Mouse (Mus musculus) neural tube, embryonic 12.5 days (tissue): Measurements from ENCODE around the gene Spcs1. TPM values are rescaled to one million over a fixed set of nuclear protein-coding genes. Genes with fewer than 3 reads are reported as not detected.
A peak's percentile ranks its signal among the peaks of the same experiment; 100 is the strongest.

Source experiments
- ATAC-seq: fragments of 200-750 bp; cut with Nextera tagmentation; 2 replicates; pipeline ENCODE4 v1.8.0; 2017; ENCODE audit warnings: low read depth, mild to moderate bottlenecking, moderate TSS enrichment, moderate library complexity; ENCODE audit not compliant: low FRiP score
- H3K27ac ChIP-seq: fragments of 300-500 bp; sonication (generic); 2 replicates; pipeline ENCODE4 v1.5.1; 2016
- H3K27me3 ChIP-seq: fragments of 300-500 bp; sonication (generic); replicated peaks from 2 replicates; pipeline ENCODE4 v1.6.1; 2016; ENCODE audit warnings: mild to moderate bottlenecking
- H3K36me3 ChIP-seq: fragments of 300-500 bp; sonication (generic); 2 replicates; pipeline ENCODE4 v1.6.1; 2016; ENCODE audit warnings: mild to moderate bottlenecking
- H3K4me1 ChIP-seq: fragments of 300-500 bp; sonication (generic); 2 replicates; pipeline ENCODE4 v1.6.1; 2016
- H3K4me2 ChIP-seq: fragments of 300-500 bp; sonication (generic); replicated peaks from 2 replicates; pipeline ENCODE4 v1.6.1; 2016; ENCODE audit warnings: mild to moderate bottlenecking
- H3K4me3 ChIP-seq: fragments of 300-500 bp; sonication (generic); 2 replicates; pipeline ENCODE4 v1.5.1; 2016
- H3K9ac ChIP-seq: fragments of 300-500 bp; sonication (generic); 2 replicates; pipeline ENCODE4 v1.6.1; 2016; ENCODE audit warnings: mild to moderate bottlenecking
- H3K9me3 ChIP-seq: fragments of 300-500 bp; sonication (generic); 2 replicates; pipeline ENCODE4 v1.6.1; 2016; ENCODE audit warnings: mild to moderate bottlenecking
- WGBS: fragments of 180-500 bp; shearing (Covaris S2); methylation state at CpG from one replicate; pipeline ENCODE4 v1.1.7; 2016; 5-methylcytosine and 5-hydroxymethylcytosine counted together
- polyA plus RNA-seq: library from polyadenylated mRNA; unstranded; fragments of >200 nt; fragmentation: Nextera tagmentation; extraction: Ambion mirVana; gene quantifications from 2 replicates; pipeline ENCODE4 v1.2.1, GENCODE M21; 2016

Spcs1 gene
- 299 and 309 TPM in 2 replicates for polyA plus RNA-seq

DNA sequence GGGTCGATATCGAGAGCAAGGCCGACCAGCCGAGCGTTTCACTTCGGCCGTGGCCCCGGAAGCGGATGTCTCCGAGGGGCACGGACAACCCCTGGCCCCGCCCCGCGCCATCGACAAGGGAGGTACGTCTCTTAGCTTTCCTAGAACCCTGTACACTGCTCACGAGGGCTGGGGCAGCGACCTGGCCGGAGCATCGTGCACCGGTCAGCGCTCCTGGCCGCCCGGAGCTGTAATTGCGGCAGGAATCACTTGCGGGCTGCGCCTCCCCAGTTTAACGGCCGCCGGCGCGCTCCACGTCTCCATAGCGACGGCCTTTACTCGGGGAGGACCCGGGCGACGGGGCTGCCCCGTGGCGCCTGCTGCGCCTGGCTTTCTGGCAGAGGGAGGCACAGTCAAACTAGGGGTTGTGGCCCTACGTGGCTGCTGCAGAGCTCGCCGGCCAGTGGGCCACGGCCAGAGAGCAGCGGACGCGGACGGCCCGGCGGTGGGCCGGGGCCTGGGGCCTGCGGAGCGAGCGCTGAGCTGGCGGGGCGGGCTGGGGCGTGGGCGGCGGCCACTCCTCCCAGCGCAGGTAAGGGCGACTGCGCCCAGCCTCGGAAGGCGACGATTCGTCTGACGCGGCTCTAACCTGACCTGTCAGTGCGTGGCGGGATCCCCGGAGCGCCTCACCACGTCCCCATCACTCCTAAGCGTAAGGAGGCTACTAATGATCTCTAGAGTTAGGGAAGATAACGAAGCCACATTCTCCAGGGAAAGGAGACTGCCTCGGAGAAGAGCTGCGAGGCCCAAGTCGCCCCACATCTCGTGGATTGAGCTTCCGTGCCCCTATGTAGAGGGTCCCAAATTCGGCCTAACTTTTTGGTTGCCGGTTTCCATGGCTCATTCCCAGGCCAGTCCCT lies at the start of gene Spcs1, which contains the start of gene Glt8d1:
Spcs1 (minus strand) TSS at position 366 of the 899 bp plus-strand sequence.
Glt8d1 (plus strand) TSS at position 94 of the 899 bp plus-strand sequence.
- Histone ChIP-seq H3K36me3 (peaks cover 13% of the 10 kb centered on the region; the same call in 1 of the 2 replicates), H3K27me3 (no peaks in the 10 kb centered on the region), H3K9ac (peak within 1 kb of the TSS; percentile 90), H3K4me3 (peak within 1 kb of the TSS; percentile 98), H3K9me3 (no peaks in the 10 kb centered on the region), H3K4me2 (peak within 1 kb of the TSS; percentile 73), H3K27ac (peak within 1 kb of the TSS; percentile 79), H3K4me1 (peaks cover 16% of the 10 kb centered on the region)
- WGBS = under 1% methylated on average over 84 of the region's 84 CpGs
- ATAC-seq = peak; percentile 94

DNA sequence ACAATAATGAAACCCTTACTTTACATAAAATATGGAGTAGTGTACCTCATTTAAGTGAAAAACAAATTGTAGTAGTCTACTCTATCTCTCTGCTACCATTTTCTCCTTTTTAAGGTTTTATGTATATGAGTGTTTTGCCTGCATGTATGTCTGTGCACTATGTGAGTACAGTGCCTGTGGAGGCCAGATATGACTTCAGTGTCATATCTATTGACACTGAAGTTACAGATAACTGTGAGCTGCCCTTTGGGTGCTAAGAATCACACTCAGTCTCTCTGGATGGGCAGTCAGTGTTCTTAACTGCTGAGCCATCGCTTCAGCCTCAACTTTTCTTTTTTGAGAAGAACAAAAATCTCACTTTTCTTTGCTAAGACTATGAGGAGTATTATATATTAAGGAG lies 44.3 kb upstream of the Spcs1 start:
- Histone ChIP-seq H3K9ac (no peak overlapping the region), H3K4me3 (no peak overlapping the region), H3K4me1 (no peaks in the 10 kb centered on the region), H3K9me3 (no peaks in the 10 kb centered on the region), H3K36me3 (peaks cover 71% of the 10 kb centered on the region), H3K4me2 (no peak overlapping the region), H3K27me3 (no peaks in the 10 kb centered on the region), H3K27ac (no peak overlapping the region)
- 93% methylated on average over 1 of the region's 1 CpGs for WGBS
- no peak for ATAC-seq

DNA sequence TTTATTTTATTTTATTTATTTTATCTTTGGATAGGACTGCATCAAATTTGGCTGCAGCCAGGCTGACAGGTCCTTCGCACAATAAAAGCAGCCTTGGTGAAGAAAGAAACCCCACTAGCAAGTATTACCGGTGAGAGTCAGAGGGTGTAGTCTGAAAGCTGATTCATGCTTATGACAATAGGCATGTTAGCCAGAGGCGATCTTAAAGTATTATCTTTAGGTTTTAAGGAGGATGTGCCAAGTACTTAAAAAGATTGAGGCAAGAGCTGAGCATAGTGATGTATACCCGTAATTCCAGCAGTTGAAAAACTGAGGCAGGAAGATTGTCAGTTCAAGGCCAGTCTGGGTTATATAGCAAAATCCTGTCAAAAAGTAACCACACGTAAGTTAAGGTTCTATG lies 43.8 kb upstream of the Spcs1 start:
- H3K9me3 ChIP-seq = no peaks in the 10 kb centered on the region
- no peak overlapping the region for H3K4me2 ChIP-seq
- no peak overlapping the region for H3K27ac ChIP-seq
- H3K9ac ChIP-seq = no peak overlapping the region
- no peaks in the 10 kb centered on the region for H3K4me1 ChIP-seq
- H3K4me3 ChIP-seq = no peak overlapping the region
- ATAC-seq = no peak
- H3K36me3 ChIP-seq = peaks cover 69% of the 10 kb centered on the region
- H3K27me3 ChIP-seq = no peaks in the 10 kb centered on the region
- WGBS = 94% methylated on average over 5 of the region's 5 CpGs

DNA sequence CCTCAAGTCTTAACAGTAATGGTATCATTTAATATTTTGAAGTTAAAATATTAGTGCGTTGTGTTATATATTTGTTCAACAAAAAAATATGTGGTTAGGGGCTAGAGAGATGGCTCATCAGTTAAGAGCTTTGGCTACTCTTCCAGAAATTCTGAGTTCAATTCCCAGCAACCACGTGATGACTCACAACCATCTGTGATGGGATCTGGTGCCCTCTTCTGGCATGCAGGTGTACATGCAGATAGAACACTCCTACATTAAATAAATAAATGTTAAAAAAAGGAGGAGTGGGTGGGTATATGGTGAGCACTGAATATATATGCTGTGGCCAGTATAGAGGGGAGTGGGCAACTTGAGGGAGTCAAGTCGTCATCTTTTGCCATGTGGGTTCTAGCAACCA lies 24.3 kb upstream of the Spcs1 start:
- no peaks in the 10 kb centered on the region for H3K27me3 ChIP-seq
- H3K4me2 ChIP-seq = no peak overlapping the region
- no peak overlapping the region for H3K9ac ChIP-seq
- no peak overlapping the region for H3K27ac ChIP-seq
- H3K4me3 ChIP-seq = no peak overlapping the region
- peaks cover under 1% of the 10 kb centered on the region; the same call in 1 of the 2 replicates for H3K4me1 ChIP-seq
- 75% methylated on average over 3 of the region's 3 CpGs for WGBS
- peaks cover 60% of the 10 kb centered on the region for H3K36me3 ChIP-seq
- H3K9me3 ChIP-seq = no peaks in the 10 kb centered on the region
- no peak for ATAC-seq

DNA sequence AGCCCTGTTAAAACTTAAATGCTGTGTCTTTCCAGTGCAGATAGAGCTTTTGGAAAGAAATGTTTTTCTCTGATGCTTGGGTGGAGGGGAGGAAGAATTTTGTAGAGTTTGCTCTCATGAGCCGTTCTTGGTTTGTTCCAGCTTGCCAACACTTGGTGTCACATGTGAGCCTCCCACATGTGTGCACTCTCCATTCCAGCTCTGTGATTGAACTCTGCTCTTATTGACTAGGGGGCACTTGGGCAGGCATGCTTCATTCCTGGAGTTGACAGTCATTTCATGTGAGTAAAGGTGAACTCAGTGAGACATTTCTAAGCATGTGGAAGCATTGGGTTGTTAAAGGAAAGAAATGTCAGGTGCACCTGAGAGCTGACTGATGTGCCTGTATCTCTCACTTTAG lies 21.1 kb upstream of the Spcs1 start:
- Histone ChIP-seq H3K4me3 (no peak overlapping the region), H3K9me3 (no peaks in the 10 kb centered on the region), H3K27ac (no peak overlapping the region), H3K4me2 (no peak overlapping the region), H3K4me1 (peaks cover 18% of the 10 kb centered on the region), H3K36me3 (peaks cover 38% of the 10 kb centered on the region), H3K9ac (no peak overlapping the region), H3K27me3 (no peaks in the 10 kb centered on the region)
- WGBS = 65% methylated on average over 1 of the region's 1 CpGs
- no peak for ATAC-seq

DNA sequence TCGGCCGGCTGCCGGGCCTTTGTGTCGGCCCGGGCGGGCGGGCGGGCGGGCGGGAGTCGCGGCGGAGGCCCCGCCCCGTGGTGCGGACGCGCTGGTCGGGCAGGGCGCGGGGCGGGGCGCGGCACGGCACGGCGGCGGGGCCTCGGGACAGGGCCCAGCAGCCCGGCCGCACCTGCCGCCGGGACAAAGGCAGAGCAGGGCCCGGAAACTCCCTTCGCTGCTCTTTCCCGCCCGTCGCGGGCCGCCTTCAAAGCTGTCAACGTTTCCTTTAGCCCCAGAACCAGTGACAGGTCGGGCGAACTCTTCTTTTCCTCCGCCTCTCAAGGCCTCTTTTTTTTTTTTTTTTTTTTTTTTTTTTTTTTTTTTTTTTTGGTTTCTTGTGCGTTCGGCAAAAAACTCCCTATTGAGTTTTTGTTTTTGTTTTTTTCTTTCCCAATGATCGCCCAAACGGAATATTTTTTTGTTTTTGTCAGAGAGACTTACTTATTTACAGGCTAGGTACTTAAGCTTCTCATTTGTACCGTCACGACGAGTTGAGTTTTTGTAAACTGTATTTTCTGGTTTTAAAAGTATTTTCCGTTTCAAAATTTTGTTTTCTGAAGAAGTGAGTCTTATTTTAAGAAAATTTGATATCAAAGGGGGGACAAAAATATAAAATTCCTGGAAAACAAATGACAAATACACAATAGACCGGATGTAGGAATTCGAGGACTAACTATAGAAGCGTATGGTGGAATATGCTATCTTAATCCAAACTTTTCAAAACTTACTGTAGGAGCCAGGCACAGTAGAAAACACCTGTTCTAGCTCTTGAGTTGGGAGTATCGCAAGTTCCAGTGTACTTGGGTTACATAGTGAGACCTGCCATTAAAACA lies 18.1 kb upstream of the Spcs1 start:
- 6% methylated on average over 36 of the region's 56 CpGs for WGBS
- Histone ChIP-seq H3K9me3 (no peaks in the 10 kb centered on the region), H3K4me3 (peak overlapping the region; percentile 77), H3K9ac (peak overlapping the region; percentile 93), H3K4me2 (peak overlapping the region; percentile 62), H3K36me3 (peaks cover 37% of the 10 kb centered on the region), H3K27ac (peak overlapping the region; percentile 99), H3K4me1 (peaks cover 21% of the 10 kb centered on the region), H3K27me3 (no peaks in the 10 kb centered on the region)
- peak; percentile 96 for ATAC-seq

DNA sequence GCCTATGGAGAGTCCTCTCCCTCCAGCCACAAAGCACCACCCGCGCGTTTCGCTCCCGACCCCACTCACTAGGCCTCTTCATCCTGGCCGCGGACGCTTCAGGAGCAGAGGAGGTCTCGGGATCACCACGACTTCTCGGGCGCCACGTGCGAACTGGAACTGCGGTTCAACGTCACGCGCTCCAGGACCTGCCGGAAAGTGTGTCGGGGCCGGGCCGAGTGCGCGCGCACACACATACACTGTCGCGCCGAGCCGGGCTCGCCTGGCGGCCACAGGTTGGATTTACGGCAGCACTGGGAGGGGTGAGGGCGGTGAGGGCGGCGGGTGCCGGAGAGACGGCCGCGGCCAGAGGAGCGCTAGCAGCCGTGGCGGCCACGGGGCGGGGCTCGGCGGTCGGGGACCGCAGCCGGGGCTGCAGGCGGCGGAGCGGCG lies 17.4 kb upstream of the Spcs1 start, which contains the start of the genes Pbrm1 and Gnl3:
Pbrm1 (plus strand) TSS at position 279 of the 432 bp plus-strand sequence.
Gnl3 (minus strand) TSS at position 293 of the 432 bp plus-strand sequence.
- peaks cover 39% of the 10 kb centered on the region for H3K36me3 ChIP-seq

DNA sequence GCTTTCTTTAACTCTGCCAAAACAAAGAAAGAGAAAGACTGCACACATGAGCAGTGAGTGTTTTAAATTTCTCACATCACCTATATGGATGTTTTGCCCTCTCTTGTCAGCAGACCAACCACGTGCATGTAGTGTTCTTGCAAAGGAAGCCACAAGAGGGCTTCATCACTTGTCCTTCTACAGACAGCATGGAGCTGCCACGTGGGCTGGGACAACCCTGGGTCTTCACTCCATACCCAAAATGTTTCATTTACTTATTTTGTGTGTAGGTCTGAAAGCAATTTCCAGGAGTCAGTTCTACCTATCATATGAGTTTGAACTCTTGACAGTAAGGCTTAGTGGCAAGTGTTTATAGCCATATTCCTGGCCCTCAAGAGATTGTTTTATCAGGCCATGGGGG lies 16.4 kb upstream of the Spcs1 start:
- Histone ChIP-seq H3K4me2 (peak overlapping the region; percentile 83), H3K4me3 (peak overlapping the region; percentile 77), H3K4me1 (peaks cover 21% of the 10 kb centered on the region), H3K9me3 (no peaks in the 10 kb centered on the region), H3K27me3 (no peaks in the 10 kb centered on the region), H3K27ac (no peak overlapping the region), H3K9ac (peak overlapping the region; percentile 93), H3K36me3 (peaks cover 44% of the 10 kb centered on the region)
- no peak for ATAC-seq
- 0% methylated on average over 2 of the region's 2 CpGs for WGBS

More for the DNA sequence above, 17.4 kb upstream of the Spcs1 start, which contains the start of the genes Pbrm1 and Gnl3:
- Histone ChIP-seq H3K27ac (peak within 1 kb of the TSS; percentile 99), H3K4me2 (peak within 1 kb of the TSS; percentile 83), H3K27me3 (no peaks in the 10 kb centered on the region), H3K4me1 (peaks cover 21% of the 10 kb centered on the region), H3K4me3 (peak within 1 kb of the TSS; percentile 77), H3K9ac (peak within 1 kb of the TSS; percentile 93), H3K9me3 (no peaks in the 10 kb centered on the region)
- WGBS = 1% methylated on average over 53 of the region's 53 CpGs
- peak; percentile 93 for ATAC-seq

DNA sequence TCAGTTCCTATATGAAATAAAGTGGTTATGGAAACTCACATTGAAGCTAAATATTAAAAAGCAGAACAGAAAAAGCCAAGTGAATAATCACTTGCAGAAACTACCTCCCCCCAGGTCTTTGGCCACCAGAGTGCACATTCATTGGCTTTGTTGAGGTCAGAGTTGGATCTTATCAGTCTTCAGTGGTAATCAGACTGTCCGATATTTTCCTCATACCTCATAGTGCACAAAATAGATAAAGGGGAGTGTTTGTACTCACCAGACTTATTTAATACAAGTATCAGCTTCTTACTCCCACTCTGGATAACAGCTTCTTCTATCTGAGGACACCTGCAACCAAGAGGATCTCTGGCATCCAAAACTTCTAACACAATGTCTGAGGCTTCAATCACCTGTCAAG lies 14.6 kb upstream of the Spcs1 start:
- Histone ChIP-seq H3K27ac (no peak overlapping the region), H3K4me3 (no peak overlapping the region), H3K36me3 (peaks cover 62% of the 10 kb centered on the region), H3K4me2 (no peak overlapping the region), H3K4me1 (peaks cover 21% of the 10 kb centered on the region), H3K9me3 (no peaks in the 10 kb centered on the region), H3K27me3 (no peaks in the 10 kb centered on the region), H3K9ac (no peak overlapping the region)
- ATAC-seq = no peak
- WGBS = 97% methylated on average over 1 of the region's 1 CpGs

DNA sequence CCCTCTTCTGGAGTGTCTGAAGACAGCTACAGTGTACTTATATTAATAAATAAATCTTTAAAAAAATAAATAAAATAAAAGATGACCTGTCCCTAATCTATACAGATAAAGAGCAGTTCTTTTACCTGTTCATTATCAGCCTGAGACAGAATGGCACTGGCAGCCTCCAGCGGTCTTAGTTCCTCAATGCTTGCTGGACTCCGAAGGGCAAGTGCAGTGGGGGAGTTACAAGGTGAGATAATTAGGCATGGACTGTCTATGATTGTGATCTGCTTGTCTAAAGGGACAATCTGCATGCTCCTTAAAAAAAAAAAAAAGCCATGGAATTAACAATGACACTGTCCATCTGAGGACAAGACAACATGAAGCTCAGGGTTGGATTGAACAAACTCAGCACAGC lies 12.5 kb upstream of the Spcs1 start:
- no peak overlapping the region for H3K4me3 ChIP-seq
- H3K36me3 ChIP-seq = peaks cover 81% of the 10 kb centered on the region
- no peaks in the 10 kb centered on the region for H3K9me3 ChIP-seq
- no peak overlapping the region for H3K4me2 ChIP-seq
- H3K4me1 ChIP-seq = peaks cover 12% of the 10 kb centered on the region
- H3K27ac ChIP-seq = no peak overlapping the region
- no peaks in the 10 kb centered on the region for H3K27me3 ChIP-seq
- 97% methylated on average over 2 of the region's 2 CpGs for WGBS
- H3K9ac ChIP-seq = no peak overlapping the region
- ATAC-seq = no peak

DNA sequence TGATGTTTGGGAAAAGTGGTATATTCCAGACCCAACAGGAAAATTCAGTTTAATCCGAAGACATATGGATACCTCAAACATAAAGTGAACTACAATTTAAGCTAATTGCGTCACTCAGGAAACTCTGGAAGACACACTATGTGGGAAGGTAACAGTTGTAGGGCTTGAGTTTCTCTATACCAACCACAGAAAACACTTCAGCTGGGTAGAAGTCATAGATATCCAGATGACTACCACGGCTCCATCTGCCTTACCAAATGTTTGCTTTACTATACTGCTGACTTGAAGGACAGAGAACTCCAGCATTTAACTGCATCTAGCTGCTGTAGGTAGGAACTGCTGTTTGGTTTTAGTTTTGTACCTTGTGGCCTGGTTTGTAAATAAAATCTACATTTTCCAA lies 10.1 kb upstream of the Spcs1 start:
- 94% methylated on average over 3 of the region's 3 CpGs for WGBS
- H3K4me2 ChIP-seq = no peak overlapping the region
- no peaks in the 10 kb centered on the region for H3K4me1 ChIP-seq
- H3K4me3 ChIP-seq = no peak overlapping the region
- no peak overlapping the region for H3K27ac ChIP-seq
- no peak overlapping the region for H3K9ac ChIP-seq
- no peak for ATAC-seq
- H3K9me3 ChIP-seq = no peaks in the 10 kb centered on the region
- H3K36me3 ChIP-seq = peaks cover 90% of the 10 kb centered on the region
- no peaks in the 10 kb centered on the region for H3K27me3 ChIP-seq

DNA sequence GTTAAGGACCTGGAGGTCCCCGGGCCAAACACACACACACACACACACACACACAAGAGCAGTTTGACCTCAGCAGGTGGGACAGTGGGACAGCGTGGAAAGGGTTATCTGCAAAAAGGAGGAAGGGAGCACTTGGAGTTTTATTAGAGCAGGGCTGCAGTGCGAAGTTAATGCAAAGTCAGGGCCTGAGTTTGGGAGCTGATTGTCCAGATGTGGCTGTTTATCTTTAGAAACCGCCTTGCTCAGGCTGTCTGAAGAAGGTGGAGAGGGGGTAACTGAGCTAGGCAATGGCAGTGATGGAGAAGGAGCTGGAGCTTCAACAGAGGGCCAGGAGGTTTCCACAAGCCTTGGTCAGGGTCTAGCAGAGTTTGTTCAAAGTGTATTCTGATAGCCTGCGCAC lies 5.3 kb upstream of the Spcs1 start:
- H3K36me3 ChIP-seq = peaks cover 47% of the 10 kb centered on the region

More for the DNA sequence above, 5.3 kb upstream of the Spcs1 start:
- no peak overlapping the region for H3K9ac ChIP-seq
- H3K27ac ChIP-seq = no peak overlapping the region
- H3K4me3 ChIP-seq = no peak overlapping the region
- H3K4me2 ChIP-seq = no peak overlapping the region
- peaks cover 5% of the 10 kb centered on the region for H3K4me1 ChIP-seq
- H3K27me3 ChIP-seq = no peaks in the 10 kb centered on the region
- 82% methylated on average over 5 of the region's 5 CpGs for WGBS
- no peaks in the 10 kb centered on the region for H3K9me3 ChIP-seq
- ATAC-seq = no peak
